Mouse (Mus musculus): Measurements from ENCODE around the gene Taf15.

Gene Taf15

DNA sequence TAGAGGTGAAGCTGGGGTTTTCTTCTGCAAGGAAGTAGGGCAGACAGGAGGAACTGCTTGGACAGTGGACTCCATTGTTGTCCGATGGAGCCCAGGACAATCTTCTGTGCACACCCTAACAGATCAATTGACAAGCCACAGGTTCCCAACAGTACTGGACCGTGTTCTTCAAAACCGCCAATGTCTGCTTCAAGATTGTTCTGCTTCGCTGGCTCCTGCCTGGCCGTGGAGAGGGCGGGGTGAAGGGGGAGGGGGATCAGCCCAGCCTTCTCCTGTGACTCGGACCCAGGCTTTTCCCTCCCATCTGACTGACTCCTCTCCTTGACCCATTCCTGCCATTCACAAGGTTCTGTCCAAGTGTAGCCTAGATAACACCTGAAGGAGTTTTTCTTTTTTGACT, 15.6 kb upstream of the Taf15 start:
- in situ Hi-C loops (cut with MboI, MseI) = no loop called here

DNA sequence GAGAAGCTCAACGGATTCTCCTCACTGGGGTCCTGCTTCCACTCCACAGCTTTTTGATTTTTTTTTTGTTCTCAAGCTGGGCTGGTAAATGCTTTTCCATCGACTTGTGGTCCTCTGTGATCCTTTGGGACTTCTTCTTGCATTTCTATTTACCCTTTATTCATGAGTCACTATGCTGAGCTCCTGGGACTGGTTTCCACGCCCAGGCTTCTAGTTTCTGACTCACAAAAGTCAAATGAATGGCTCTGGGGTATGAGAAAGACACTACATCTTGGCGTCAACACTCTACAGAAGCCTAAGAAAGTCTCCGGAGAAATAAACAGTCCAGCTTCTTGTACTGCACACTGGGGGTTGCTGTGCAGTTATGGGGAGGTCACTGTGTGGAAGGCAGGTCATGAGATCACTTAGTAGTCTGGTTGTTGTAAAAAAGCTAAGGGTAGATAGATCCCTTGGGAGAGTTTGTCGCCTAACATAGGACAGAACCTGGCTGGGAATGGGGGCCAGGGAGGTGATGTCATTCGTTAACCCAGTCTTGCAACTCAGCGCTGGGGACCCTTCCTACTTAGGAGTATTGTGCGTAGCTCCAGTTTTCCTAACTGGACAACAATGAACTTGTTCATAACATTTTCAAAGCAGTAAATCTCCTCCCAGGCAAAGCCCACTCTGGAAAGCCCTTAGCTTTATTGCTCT, 14.8 kb upstream of the Taf15 start:
- in situ Hi-C loops (cut with MboI, MseI) = no loop called here

DNA sequence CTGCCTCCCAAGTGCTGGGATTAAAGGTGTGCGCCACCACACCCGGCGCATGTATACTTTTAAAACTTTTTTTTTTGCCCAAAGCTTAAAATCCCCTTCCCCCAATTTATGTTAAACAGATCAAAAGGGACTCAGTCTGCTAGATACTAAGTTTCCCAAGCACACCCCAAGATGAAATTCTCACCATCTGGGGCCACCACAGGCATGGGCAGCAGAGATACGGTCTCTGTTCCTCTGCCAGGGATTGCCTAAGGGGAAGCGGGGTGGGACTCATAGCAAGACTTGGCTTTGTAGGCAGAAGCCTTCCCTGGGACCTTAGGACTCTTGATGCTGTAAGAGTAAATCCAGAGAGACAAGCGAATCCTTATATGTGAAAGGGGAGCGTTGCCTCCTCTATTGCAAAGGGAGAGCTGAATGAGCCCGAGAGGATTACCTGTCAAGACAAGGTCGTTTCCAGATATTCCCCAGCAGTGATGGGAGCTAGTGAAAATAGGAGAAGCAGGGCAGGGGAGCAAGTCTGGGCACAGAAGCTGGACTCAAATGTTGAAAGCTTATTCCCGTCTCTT, 11.3 kb upstream of the Taf15 start:
- in situ Hi-C loops (cut with MboI, MseI) = no loop called here

DNA sequence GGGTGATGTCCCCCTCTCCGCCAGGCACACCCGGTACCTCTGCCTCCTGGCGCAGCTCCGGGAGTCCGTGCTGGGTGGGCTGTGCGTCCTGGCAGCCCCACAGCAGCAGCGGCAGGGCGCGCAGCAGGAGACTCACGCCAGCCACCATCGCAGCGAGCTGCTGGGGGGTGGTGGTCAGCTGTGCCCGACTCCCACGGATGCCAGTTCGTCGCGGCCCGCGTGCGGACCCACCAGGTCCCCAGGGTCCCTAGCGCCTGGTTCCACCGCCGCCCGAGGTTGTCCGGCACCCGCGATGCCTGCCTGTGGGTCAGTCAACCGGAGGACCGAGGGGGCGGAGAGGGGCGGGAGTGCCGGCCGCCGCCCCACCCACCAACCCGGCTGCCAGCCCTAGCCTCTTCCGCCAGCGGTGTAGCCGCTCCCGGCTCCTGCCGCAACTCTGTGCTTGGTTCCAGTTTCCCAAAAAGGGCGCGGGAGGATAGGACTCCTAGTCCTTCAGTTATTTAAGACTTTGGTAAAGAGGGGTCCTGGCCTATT, 10.1 kb upstream of the Taf15 start, which contains the start of gene Mmp28:
Gene Mmp28 (minus strand): TSS at position 361 of the 534 bp plus-strand sequence.
- in situ Hi-C loops (cut with MboI, MseI) = no loop called here

DNA sequence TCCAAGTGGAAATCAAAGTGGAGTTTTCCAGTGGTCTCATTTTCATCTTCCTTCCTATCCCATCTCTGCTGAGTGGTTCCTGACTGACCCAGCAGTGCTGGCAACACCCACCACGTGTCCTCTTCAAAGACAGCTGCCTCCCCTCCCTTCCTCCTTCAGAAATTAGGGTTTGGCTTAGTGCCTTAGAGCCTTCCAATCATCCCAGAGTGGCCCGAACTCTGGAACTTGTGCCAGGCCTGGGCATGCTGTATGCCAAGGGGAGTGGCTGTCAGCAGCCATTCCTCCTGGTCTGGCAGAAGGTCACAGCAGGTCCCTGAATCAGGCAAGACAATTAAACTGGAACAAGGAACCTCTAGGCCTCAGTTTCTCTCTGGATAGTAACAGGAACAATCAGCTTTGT, 6.9 kb upstream of the Taf15 start:
- in situ Hi-C loops (cut with MboI, MseI) = no loop called here

DNA sequence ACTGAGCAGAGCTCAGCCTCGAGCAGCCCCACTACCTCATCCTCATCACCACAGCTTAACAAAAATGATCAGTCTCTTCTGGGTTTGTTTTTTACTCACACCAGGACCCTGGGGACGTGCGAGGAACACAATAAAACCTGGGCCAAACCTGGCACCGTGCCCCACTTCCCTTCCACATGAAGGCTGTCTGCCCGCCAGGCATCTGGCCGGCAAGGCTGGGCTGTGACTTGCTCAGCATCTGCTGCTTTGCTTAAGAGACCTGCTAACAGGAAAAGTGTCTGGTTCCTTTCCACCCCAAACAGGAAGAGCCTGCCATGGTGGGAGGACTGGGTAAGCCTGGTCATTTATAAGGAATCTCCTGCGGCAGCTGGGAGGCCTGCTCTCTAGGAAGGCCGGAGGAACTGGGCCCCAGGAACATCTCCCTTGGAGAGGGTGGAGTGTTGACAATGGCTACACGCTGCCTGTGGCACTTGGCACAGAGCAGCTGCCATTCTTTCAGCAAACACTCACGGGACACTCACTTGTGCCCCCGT, 5.7 kb upstream of the Taf15 start:
- in situ Hi-C loops (cut with MboI, MseI) = no loop called here

DNA sequence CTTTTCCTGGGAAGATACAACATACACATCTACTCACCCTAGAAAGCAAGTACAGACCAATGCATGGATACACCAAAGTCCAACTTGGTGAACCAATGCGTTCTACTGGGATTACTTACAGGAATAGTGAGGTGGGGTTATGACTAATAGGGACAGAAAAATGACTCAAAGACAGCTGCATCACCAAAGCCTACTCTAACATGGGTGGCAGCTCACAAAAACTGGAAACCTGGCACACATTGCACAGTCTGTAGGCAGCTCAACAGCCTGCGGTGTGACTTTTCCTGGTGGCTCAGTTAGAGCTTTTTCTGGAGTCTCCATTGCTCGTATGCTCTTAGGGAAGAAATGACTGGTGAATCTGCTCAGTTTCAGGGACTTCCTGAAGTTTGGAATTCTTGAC, 4.1 kb upstream of the Taf15 start:
- in situ Hi-C loops (cut with MboI, MseI) = no loop called here

DNA sequence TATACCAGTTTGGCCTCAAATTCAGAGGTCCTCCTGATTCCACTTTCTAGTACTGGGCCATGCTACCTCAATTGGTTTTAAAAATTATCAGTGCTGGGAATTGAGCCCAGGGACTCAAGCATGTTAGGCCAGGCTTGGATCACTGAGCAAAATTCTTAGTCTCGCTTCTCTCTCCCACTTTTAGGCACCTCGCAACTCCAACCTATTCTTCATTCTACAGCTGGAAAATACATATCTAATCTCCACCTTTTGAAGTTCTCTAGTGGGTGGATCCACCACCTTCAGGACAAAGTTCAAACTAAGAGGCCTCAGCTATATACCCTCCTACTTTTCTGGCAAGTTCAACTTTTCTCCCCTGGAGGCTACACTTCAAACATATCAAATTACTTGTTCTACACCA, 1.1 kb upstream of the Taf15 start:
- in situ Hi-C loops (cut with MboI, MseI) = no loop called here

DNA sequence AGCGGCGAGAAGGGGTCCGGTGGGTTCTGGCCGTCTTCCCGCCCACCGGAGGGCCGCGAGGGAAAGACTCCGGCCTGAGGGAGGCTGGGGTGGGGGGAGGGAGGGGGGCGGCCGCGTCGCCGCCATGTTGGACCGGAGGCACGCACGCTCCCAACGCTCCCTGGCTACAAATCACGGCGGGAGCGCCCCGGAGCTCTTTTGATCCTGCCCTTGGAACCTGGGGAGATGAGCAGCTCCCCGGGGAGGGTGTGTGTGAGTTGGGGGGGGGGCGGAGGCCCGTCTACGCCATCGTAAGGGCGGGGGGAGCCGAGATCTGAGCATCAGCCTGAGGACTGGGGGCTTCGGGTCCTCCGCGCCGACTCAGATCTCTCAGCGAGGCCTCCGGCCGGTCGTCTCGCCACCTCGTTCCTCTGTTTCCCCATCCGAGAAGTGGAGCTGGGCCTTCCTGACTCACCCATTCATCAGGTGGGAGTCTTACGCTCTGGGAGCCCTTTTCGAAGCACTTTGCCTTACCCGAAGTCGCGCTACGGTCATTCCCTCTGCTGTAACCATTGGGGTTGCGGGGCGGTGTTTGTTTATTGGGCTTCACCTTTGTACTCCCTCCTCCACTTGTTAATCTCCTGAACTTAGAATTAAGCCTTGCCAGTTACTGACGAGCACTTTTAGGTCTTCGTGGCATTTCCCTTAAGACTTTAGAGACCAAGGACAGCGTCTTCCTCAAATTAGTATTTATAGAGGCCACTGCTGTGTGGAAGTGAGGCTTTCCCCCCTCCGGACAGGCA, 540 bp downstream of the Taf15 start:
- in situ Hi-C loops (cut with MboI, MseI) = no loop called here

DNA sequence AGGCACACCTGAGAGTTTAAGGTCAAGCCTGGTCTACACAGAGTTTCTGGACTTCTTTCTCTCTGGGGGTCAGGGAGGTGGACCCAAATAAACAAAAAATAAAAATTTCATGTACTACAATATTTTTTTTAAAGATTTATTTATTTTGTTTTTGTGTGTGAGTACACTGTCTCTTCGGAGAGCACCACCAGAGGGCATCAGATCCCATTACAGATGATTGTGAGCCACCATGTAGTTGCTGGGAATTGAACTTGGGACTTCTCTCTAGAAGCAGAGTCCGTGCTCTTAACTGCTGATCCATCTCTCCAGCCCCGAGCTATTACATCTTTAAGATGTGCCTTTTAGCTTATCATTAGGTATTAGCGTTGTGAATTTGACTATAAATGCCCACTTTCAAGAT, 18.6 kb downstream of the Taf15 start:
- in situ Hi-C loops (cut with MboI, MseI) = no loop called here

DNA sequence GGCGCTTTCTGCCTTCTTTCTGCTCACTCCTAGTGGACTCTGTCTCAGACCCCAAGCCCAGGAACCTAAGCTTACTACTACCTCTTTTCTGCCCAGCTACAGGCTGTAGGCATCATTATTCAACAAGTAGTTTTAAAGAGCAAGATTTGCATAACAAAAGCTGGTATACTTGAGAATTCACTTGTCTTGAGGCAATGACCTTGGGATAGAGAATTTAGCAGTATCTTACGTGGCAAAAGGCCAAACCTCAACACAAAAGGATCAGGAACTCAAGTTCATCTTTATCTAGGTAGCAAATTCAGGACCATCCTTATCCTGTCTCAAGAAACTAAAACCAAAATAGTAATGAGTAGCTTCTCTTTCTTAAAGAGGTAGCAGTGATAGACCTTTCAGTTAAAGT, 22.7 kb downstream of the Taf15 start:
- in situ Hi-C loops (cut with MboI, MseI) = no loop called here

DNA sequence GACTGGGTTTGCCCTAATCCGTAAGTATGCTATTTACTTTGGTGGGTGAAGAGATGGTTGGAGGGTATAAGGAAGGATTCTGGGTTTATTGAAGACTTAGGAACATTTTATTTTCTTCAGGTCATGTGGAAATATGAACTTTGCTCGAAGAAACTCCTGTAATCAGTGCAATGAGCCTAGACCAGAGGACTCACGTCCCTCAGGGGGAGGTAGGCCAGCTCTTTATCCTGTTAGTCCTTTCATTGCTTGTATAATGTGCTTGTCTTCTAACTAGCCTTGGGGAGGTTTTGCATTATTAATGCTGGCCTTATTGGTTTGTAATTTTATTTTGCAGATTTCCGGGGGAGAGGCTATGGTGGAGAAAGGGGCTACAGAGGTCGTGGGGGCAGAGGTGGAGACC, 31.4 kb downstream of the Taf15 start:
- in situ Hi-C loops (cut with MboI, MseI) = no loop called here

DNA sequence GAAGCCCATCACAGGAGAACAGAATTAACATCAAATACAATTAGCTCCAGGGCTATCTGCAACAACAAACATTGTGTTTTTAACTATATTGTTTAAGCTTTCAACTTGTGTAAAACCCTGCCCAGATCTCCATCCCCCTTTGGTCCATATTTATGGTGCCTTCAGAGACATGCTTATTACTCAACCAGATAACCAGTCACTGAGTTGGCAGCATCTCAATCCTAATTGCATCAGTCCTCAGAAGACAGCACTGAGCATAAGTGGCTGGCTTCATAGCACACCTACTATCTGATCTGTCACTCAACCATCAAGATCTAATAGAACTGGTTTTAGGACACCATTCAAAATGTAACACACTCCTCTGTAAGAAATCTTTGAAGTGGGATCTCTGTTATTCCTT, 36.6 kb downstream of the Taf15 start:
- in situ Hi-C loops (cut with MboI, MseI) = no loop called here

DNA sequence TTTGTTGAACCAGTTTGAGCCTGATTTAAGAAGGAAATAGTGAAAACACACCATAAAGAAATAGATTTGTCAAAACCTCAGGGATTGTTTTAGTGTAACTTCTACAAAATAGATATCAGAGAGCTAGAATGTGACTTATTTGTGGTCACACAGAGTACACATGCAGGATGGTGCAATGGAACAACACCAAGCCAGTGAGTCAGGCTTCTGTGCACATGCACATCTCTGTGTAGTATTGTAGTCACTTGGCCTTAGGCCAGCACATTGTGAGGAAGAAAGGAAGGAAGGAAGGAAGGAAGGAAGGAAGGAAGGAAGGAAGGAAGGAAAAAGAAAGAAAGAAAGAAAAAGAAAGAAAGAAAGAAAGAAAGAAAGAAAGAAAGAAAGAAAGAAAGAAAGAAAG, 44.3 kb downstream of the Taf15 start:
- in situ Hi-C loops (cut with MboI, MseI) = no loop called here

DNA sequence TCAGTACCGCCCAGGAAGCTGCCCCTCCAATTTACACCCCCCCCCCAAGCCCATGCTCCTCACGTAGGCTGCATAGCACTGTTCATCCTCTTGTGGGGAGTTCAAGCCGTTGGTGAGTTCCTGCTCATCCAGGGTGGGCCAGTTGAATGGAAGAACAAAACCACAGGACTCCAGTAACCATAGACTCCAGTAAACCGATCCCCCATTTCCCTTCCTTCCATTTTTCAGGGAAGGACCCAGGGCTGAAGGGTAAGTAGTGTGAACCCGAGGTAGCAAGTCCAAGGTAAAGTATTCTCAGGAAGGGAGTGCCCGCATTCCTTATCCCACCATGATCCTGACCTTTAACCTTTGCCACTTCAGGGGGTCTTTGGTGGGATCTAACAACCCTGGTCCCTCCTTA, 45.5 kb downstream of the Taf15 start:
- in situ Hi-C loops (cut with MboI, MseI) = no loop called here

DNA sequence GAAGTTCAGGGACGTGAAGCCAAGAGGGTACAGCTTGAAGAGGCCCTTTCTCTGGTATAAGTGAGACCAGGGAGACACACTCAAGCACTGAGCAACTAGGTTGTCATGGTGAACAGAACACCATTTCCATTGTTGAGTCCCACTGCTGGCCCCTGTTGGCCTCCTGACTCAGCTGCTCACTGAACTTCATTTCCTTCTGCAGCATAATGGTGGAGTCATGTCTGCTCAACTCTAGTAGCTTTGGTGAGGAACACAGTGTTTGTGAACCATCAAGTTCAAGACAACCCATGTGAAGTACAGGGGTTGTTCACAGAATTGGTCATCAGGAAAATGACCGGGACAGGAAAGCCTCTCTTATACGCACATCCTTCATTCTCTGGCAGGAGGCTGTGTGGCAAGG, 49.2 kb downstream of the Taf15 start, which contains the start of gene Heatr9:
Gene Heatr9 (minus strand): TSS at position 101 of the 400 bp plus-strand sequence.
- in situ Hi-C loops (cut with MboI, MseI) = no loop called here

DNA sequence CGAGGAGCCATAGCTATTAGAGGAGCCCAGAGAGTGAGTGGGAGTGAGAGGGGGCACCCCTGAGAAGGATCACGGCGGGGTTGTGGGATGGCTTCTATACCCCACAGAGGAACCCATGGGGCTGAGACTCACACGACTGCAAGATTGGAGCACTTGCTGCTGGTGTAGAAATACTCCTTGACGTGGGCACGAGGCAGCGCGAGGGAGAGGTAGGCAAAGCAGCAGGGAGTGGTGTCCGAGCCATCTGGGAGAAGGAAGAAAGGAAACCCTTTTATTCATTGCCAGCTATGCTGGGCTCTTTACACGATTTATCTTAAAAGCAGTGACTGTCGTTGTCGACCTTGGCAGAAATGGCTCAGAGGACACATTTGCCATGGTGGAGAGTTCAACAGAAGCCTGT, 56.1 kb downstream of the Taf15 start:
- in situ Hi-C loops (cut with MboI, MseI) = no loop called here

DNA sequence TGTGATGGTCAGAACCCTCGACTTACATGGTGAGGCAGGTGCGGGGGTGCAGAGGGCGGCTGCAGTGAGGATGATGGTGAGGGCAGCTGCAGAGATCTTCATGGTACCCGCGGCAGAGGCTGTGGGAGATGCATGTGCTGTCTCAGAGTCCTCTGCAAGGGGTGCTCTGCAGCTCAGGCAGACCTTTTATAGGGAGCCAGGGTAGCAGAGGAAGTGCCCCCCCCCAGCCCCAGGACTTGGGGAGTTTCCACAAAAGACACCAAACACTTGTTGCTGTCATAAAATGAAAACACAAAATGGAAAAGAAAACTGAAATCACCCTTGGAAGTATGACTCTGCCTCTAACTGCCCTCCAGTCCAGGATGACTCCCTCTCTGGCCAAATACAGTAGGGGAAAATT, 57.5 kb downstream of the Taf15 start, which contains the start of gene Ccl5:
Gene Ccl5 (minus strand): TSS at position 159 of the 400 bp plus-strand sequence.
- in situ Hi-C loops (cut with MboI, MseI) = no loop called here

DNA sequence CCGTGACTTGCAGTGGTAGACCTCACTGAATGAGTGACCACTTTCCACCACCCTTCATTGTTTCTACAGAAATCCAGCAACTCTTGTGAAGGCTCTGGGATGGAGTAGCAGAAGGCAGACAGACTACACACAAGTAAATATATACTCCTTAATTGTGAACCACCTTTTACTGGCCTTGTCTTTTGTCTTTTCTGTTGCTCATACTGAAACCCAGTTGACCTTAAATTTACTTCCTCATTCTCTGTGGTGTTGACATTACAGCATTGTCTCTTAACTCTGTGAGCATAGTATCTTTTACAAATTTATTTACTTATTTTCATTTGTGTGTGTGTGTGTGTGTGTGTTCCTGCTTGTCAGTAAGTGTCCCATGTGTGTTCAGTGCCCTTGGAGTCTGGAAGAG, 60.3 kb downstream of the Taf15 start:
- in situ Hi-C loops (cut with MboI, MseI) = no loop called here

DNA sequence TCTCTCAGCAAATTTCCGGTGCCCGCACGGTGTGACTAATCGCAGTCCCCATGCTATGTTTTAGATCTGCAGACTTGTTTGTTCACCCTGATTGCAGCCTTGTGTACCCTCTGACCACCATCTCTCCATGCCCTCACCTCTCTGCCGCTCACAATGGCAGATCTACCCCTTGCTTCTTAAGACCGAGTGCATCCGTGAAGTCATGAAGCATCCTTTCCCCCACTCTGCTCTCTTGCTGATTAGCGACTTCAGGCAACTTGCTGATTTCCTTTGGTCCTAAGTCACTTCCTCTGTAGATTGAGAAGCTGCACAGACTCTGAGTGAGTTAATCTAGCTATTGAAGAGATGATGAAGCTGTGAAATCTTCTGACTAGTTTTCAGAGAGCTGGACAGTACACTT, 61.3 kb downstream of the Taf15 start:
- in situ Hi-C loops (cut with MboI, MseI) = no loop called here

DNA sequence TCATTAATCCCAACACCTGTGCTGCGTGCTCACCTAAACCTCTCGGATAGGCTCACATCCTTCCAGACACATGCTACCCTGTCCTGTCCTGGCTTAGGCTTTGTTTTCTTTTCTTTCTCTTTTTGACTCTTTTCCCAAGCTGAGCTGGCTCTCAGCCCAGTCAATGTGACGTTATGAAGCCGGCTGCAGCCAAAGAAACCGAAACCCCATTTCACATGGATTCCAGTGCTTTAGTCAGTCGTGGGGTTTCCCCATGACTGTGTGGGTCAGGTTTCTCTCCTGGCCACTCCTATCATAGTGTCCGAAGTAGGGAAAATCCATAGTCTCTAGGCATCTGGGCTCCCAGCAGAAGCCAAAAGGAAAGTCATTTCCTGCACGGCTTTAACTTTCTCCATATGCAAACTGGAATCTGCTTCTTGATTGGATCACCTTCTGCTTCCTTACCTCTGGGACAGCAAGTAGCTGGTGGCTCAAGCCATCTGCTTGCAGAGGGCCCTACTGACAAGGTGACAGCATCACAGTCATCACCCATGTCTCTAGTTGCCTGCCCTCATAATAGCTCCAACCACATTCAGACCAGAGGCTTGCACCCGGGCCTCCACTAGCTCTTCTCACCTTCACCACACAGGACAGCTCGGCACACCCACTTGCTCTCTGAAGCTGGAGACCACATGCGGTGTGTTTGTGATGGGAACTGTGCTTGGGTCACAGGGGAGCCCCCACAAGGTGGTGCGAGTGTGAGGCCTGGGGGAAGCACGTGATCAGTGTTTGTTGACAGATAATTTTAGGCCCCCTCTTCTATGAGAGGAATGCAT, 61.9 kb downstream of the Taf15 start:
- in situ Hi-C loops (cut with MboI, MseI) = no loop called here

All from T-helper 2 cell (primary cell).